Mouse (Mus musculus) embryonic facial prominence, embryonic 12.5 days (tissue): Measurements from ENCODE around the gene Gsx1. TPM values are rescaled to one million over a fixed set of nuclear protein-coding genes. Genes with fewer than 3 reads are reported as not detected.
A peak's percentile ranks its signal among the peaks of the same experiment; 100 is the strongest.

Source experiments
- ATAC-seq: fragments of 200-750 bp; cut with Nextera tagmentation; 2 replicates; pipeline ENCODE4 v1.8.0; 2017; ENCODE audit not compliant: insufficient number of reproducible peaks, insufficient read depth, low FRiP score, low TSS enrichment
- H3K27ac ChIP-seq: fragments of 300-500 bp; sonication (generic); 2 replicates; pipeline ENCODE4 v1.5.1; 2016; ENCODE audit warnings: mild to moderate bottlenecking
- H3K27me3 ChIP-seq: fragments of 300-500 bp; sonication (generic); 2 replicates; pipeline ENCODE4 v1.6.1; 2016; ENCODE audit warnings: mild to moderate bottlenecking, moderate library complexity
- H3K36me3 ChIP-seq: fragments of 300-500 bp; sonication (generic); 2 replicates; pipeline ENCODE4 v1.6.1; 2016; ENCODE audit warnings: mild to moderate bottlenecking
- H3K4me1 ChIP-seq: fragments of 300-500 bp; sonication (generic); 2 replicates; pipeline ENCODE4 v1.6.1; 2016
- H3K4me2 ChIP-seq: fragments of 300-500 bp; sonication (generic); replicated peaks from 2 replicates; pipeline ENCODE4 v1.6.1; 2016; ENCODE audit warnings: mild to moderate bottlenecking, moderate library complexity
- H3K4me3 ChIP-seq: fragments of 300-500 bp; sonication (generic); 2 replicates; pipeline ENCODE4 v1.5.1; 2016; ENCODE audit warnings: mild to moderate bottlenecking
- H3K9ac ChIP-seq: fragments of 300-500 bp; sonication (generic); 2 replicates; pipeline ENCODE4 v1.6.1; 2016; ENCODE audit warnings: mild to moderate bottlenecking, moderate library complexity
- H3K9me3 ChIP-seq: fragments of 300-500 bp; sonication (generic); 2 replicates; pipeline ENCODE4 v1.6.1; 2016; ENCODE audit warnings: mild to moderate bottlenecking, moderate library complexity
- WGBS: fragments of 180-500 bp; shearing (Covaris S2); methylation state at CpG from one replicate; pipeline ENCODE4 v1.1.7; 2016; 5-methylcytosine and 5-hydroxymethylcytosine counted together
- polyA plus RNA-seq: library from polyadenylated mRNA; unstranded; fragments of >200 nt; fragmentation: Nextera tagmentation; extraction: Ambion mirVana; gene quantifications from 2 replicates; pipeline ENCODE4 v1.2.1, GENCODE M21; 2016

Gsx1 gene
- polyA plus RNA-seq, 1 experiment from 2014 or later = 1.00 TPM

DNA sequence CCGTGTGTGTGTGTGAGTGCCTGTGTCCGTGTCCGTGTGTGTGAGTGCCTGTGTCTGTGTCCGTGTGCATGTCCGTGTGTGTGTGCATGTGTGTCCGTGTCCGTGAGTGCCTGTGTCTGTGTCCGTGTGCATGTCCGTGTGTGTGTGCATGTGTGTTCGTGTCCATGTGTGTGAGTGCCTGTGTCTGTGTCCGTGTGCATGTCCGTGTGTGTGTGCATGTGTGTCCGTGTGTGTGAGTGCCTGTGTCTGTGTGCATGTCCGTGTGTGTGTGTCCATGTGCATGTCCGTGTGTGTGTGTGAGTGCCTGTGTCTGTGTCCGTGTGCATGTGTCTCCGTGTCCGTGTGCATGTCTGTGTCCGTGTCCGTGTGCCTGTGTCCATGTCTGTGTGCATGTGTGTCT lies 19.4 kb downstream of the Gsx1 start:
- Histone ChIP-seq H3K27me3 (no peaks in the 10 kb centered on the region), H3K9me3 (no peaks in the 10 kb centered on the region), H3K4me2 (no peak overlapping the region), H3K36me3 (no peaks in the 10 kb centered on the region), H3K4me1 (no peaks in the 10 kb centered on the region), H3K27ac (no peak overlapping the region), H3K9ac (no peak overlapping the region), H3K4me3 (no peak overlapping the region)
- no peak for ATAC-seq
- WGBS = 93% methylated on average over 20 of the region's 20 CpGs

DNA sequence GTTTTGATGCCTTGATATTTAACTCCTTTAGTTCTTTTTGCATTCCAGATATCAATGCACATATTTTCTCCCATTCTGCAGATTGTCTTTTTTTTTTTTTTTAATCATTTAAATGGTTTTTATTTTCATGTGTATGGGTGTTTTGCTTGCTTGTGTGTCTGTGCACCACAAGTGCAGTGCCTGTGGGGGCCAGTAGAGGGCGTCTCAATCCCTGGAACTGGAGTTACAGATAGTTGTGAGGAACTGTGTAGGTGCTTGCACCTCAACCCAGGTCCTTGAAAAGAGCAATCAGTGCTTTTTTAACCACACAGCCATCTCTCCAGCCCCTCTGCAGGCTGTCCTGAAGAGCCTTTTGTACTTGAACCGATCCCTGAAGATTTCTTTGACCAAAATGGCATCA lies 20.0 kb downstream of the Gsx1 start:
- Histone ChIP-seq H3K4me2 (no peak overlapping the region), H3K27me3 (no peaks in the 10 kb centered on the region), H3K36me3 (no peaks in the 10 kb centered on the region), H3K9ac (no peak overlapping the region), H3K27ac (no peak overlapping the region), H3K9me3 (no peaks in the 10 kb centered on the region), H3K4me3 (no peak overlapping the region), H3K4me1 (no peaks in the 10 kb centered on the region)
- WGBS = 76% methylated on average over 2 of the region's 2 CpGs
- ATAC-seq = no peak

DNA sequence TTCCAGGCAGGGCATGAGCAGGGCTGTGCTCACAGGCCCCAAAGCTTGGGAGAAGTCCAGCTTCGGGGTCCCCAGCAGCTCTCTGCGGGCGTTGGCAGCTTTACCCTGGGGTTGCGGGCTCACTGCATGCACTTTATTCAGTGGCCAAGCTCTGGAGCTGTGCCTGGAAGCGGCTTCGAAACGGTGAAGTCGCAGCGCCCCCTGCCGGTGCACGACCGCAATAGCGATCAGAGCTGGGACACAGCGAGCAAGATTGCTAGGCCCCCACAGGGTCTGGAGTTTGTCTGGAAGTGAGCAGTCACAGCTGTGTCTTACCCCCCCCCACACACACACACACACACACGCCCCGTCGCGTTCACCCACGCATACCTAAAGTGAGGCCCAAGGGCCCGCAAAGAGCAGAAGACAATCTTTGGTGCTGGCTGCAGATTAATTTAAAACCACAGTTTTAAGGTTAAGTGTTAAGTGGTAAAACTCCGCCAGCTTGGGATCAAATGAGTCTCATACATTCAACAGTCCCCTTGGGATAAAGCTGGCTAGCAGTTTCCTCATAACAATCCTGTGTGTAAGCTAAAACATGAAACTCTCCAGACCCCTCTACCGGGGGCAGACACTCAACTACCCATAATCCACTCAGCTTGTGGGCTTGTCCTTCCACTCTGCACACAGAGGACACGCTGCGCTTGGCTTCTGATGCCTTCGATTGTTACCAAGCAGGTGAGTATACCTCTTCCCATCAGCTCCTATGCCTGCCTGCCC lies 39.0 kb downstream of the Gsx1 start:
- H3K27ac ChIP-seq = no peak overlapping the region
- no peak overlapping the region for H3K4me2 ChIP-seq
- WGBS = 12% methylated on average over 25 of the region's 25 CpGs
- peak; percentile 52 for ATAC-seq
- peaks cover 51% of the 10 kb centered on the region for H3K27me3 ChIP-seq
- H3K9me3 ChIP-seq = no peaks in the 10 kb centered on the region
- no peaks in the 10 kb centered on the region for H3K4me1 ChIP-seq
- no peak overlapping the region for H3K4me3 ChIP-seq
- H3K36me3 ChIP-seq = no peaks in the 10 kb centered on the region
- H3K9ac ChIP-seq = 0 out of 2 replicates have a peak overlapping the region, but pooled peaks have one; percentile 27

DNA sequence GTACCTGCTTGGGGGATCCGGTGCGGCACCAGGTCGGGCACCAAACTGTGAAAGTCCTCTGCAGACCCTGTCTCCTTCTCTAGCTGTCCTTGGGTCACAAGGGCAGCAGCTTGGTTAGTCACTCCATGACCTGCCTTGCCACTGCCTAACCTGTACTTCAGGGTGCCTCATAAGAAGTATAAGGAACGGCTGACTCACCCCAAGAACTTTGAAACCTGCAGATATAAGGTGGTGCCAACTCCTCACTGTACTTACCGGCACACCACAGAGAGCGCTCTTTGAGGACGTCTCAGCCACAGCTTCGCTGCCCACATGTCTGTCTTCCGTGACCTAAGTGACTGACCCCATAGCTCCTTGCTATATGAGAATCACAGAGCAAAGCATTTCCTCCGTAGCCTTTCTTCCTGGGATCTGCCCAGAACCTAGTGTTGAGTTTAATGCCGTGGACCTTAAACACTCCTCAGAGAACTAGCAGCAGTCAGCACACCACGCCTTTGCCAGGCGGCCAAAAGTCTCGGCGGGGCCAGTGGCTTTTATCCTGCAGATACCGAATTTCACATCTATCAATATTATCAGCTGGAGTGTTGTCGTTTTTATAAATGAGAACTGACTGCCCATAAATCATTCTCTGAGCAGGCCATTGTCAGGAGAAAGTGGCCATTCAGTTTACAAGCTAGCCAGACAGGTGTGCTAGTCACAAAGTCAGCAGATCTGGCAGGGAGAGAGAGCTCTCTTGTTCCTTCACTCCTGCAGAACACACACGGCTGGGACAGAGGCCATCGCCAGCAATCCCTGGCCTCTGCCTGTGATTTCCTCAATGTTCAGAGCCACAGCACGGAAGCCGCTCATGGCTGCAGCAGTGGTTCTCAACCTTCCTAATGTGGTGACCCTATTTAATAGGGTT lies 47.2 kb downstream of the Gsx1 start:
- 77% methylated on average over 21 of the region's 21 CpGs for WGBS
- ATAC-seq = no peak

More for the DNA sequence above, 47.2 kb downstream of the Gsx1 start:
- Histone ChIP-seq H3K4me2 (no peak overlapping the region), H3K9me3 (no peaks in the 10 kb centered on the region), H3K27ac (no peak overlapping the region), H3K36me3 (no peaks in the 10 kb centered on the region), H3K4me3 (no peak overlapping the region), H3K9ac (no peak overlapping the region), H3K4me1 (no peaks in the 10 kb centered on the region), H3K27me3 (no peaks in the 10 kb centered on the region)

Other genes with a start within 250 kb of the Gsx1 start
- gene Gtf3a, start 240.0 kb upstream of the Gsx1 start, polyA plus RNA-seq = 110 and 116 TPM in 2 replicates
- gene Mtif3, start 224.9 kb upstream of the Gsx1 start, polyA plus RNA-seq = 25.2 and 29.7 TPM in 2 replicates
- gene Lnx2, start 112.1 kb upstream of the Gsx1 start, polyA plus RNA-seq = 11.6 and 12.0 TPM in 2 replicates
- gene Polr1d, start 111.6 kb upstream of the Gsx1 start, polyA plus RNA-seq = 111 and 117 TPM in 2 replicates
- not detected in 2 replicates for gene Pdx1, start 81.3 kb downstream of the Gsx1 start, polyA plus RNA-seq
- not detected in 2 replicates for gene Cdx2, start 118.6 kb downstream of the Gsx1 start, polyA plus RNA-seq
- gene Urad, start 133.7 kb downstream of the Gsx1 start, polyA plus RNA-seq = not detected in 2 replicates
- 0.37 TPM in 2 replicates for gene Flt3, start 211.8 kb downstream of the Gsx1 start, polyA plus RNA-seq
- 62.4 and 67.4 TPM in 2 replicates for gene Pan3, start 241.5 kb downstream of the Gsx1 start, polyA plus RNA-seq